9 mouse cellular contexts compared by ENCODE assay signal in genomic region chr14:49733950-49734349, GRCm38 (mm10). TPM values are rescaled to one million over a fixed set of nuclear protein-coding genes. Genes with fewer than 3 reads are reported as not detected.
DNase-seq lines count a peak whose midpoint lies in the region; ATAC-seq lines count a peak whose summit lies in the region.
"Had no signal": no experiment of that assay in that cellular context is flagged by ENCODE, and none has a peak within 500 bp of the region (broad histone marks: within the 10 kb centered on the region; RNA-seq: fewer than 3 reads in every experiment).

No protein-coding gene starts in this region.

- no peaks in the 10 kb centered on the region for H3K27me3 ChIP-seq in forebrain, embryonic 13.5 days
- H3K27me3 ChIP-seq in forebrain, embryonic 10.5 days (ENCODE audit: poor library complexity, severe bottlenecking), result no peaks in the 10 kb centered on the region
- H3K27me3 ChIP-seq in midbrain, embryonic 16.5 days (ENCODE audit: control insufficient read depth, insufficient read depth, low read depth, low read length), result no peaks in the 10 kb centered on the region
- H3K27me3 ChIP-seq: liver, embryonic 12.5 days had no signal

- H3K9ac ChIP-seq in forebrain, embryonic 13.5 days, result no peak overlapping the region
- H3K9ac ChIP-seq in midbrain, embryonic 16.5 days (ENCODE audit: low read depth, low read length), result no peak overlapping the region
- H3K9ac ChIP-seq: liver, embryonic 12.5 days had no signal

- intact Hi-C loops in left cerebral cortex, postnatal 25 days (cut with DNase I), result loop anchor here (1.0 kb wide), 1 partner anchor 496 kb away; no protein-coding TSS in a partner anchor
- intact Hi-C loops in left cerebral cortex, postnatal 36 days (cut with DNase I), result loop anchor here (2.0 kb wide), 1 partner anchor 495 kb away; no protein-coding TSS in a partner anchor

- H3K4me2 ChIP-seq in forebrain, embryonic 13.5 days, result no peak overlapping the region
- H3K4me2 ChIP-seq in midbrain, embryonic 16.5 days (ENCODE audit: low read length), result no peak overlapping the region
- H3K4me2 ChIP-seq: liver, embryonic 12.5 days had no signal

- peak; percentile 58; the same call in 1 of the 2 replicates for ATAC-seq in forebrain, embryonic 13.5 days
- peak; percentile 55 for ATAC-seq in midbrain, embryonic 16.5 days
- ATAC-seq in megakaryocyte-erythroid progenitor cell, adult 5-6 weeks (replicated peaks; ENCODE audit: low FRiP score, low TSS enrichment, poor library complexity, severe bottlenecking), result no peak
- ATAC-seq: liver, embryonic 12.5 days had no signal

- H3K4me1 ChIP-seq in forebrain, embryonic 13.5 days, result peaks cover 7% of the 10 kb centered on the region; the same call in 1 of the 2 replicates
- peaks cover 13% of the 10 kb centered on the region for H3K4me1 ChIP-seq in forebrain, embryonic 10.5 days
- H3K4me1 ChIP-seq in midbrain, embryonic 16.5 days (ENCODE audit: control insufficient read depth, insufficient read depth, low read length), result no peaks in the 10 kb centered on the region; the same call in 1 of the 2 replicates
- H3K4me1 ChIP-seq: liver, embryonic 12.5 days had no signal

- H3K9me3 ChIP-seq in forebrain, embryonic 13.5 days (replicated peaks), result no peaks in the 10 kb centered on the region
- H3K9me3 ChIP-seq in forebrain, embryonic 10.5 days, result no peaks in the 10 kb centered on the region
- no peaks in the 10 kb centered on the region for H3K9me3 ChIP-seq in midbrain, embryonic 16.5 days (replicated peaks; ENCODE audit: control insufficient read depth, low read length, poor library complexity, severe bottlenecking)
- H3K9me3 ChIP-seq: liver, embryonic 12.5 days had no signal

- no peaks in the 10 kb centered on the region for H3K36me3 ChIP-seq in forebrain, embryonic 13.5 days (ENCODE audit: poor library complexity, severe bottlenecking)
- no peaks in the 10 kb centered on the region for H3K36me3 ChIP-seq in forebrain, embryonic 10.5 days (replicated peaks)
- no peaks in the 10 kb centered on the region for H3K36me3 ChIP-seq in midbrain, embryonic 16.5 days (ENCODE audit: control insufficient read depth, insufficient read depth, low read length)
- H3K36me3 ChIP-seq: liver, embryonic 12.5 days had no signal

- no peak overlapping the region for H3K4me3 ChIP-seq in forebrain, embryonic 13.5 days
- H3K4me3 ChIP-seq in forebrain, embryonic 10.5 days, result no peak overlapping the region
- H3K4me3 ChIP-seq in midbrain, embryonic 16.5 days (ENCODE audit: low read depth, low read length), result no peak overlapping the region
- H3K4me3 ChIP-seq: liver, embryonic 12.5 days had no signal

- DNase-seq in forebrain, embryonic 10.5 days (ENCODE audit: extremely low spot score, low spot score), result no peak
- DNase-seq in left cerebral cortex, postnatal 25 days (ENCODE audit: low spot score in 2 of 2), result peak; percentile 20 to 60
- DNase-seq in left cerebral cortex, postnatal 36 days (ENCODE audit: low spot score in 2 of 2), result no peak
- DNase-seq in cerebellum, postnatal 10 days, result peak; percentile 36 to 49
- no peak for DNase-seq in ovary, postnatal 10 days (ENCODE audit: low spot score)

- no peak overlapping the region for H3K27ac ChIP-seq in forebrain, embryonic 13.5 days
- no peak overlapping the region for H3K27ac ChIP-seq in forebrain, embryonic 10.5 days
- H3K27ac ChIP-seq in midbrain, embryonic 16.5 days (ENCODE audit: low read length), result no peak overlapping the region
- H3K27ac ChIP-seq: liver, embryonic 12.5 days had no signal

RNA-seq across cellular contexts. Expression of gene Armh4, which starts 49.2 kb away (rescaled TPM):
- polyA plus RNA-seq in forebrain, embryonic 13.5 days (2015; fragmentation: Nextera tagmentation; extraction: Ambion mirVana), result 12.2 and 14.7 TPM in 2 replicates
- 19.8 and 20.1 TPM in 2 replicates for polyA plus RNA-seq in forebrain, embryonic 10.5 days (2016; fragmentation: Nextera tagmentation; extraction: Ambion mirVana)
- 10 to 100 TPM; 22.9 to 25.6 TPM for total RNA-seq in left cerebral cortex, postnatal 25 days (2021)
- 10 to 100 TPM; 24.2 to 26.4 TPM for total RNA-seq in left cerebral cortex, postnatal 36 days (2021)
- polyA plus RNA-seq in midbrain, embryonic 16.5 days (2015; fragmentation: Nextera tagmentation; extraction: Ambion mirVana), result 23.2 and 24.4 TPM in 2 replicates
- total RNA-seq in megakaryocyte-erythroid progenitor cell, adult 5-6 weeks (2014; fragmentation: Nextera tagmentation), result not detected in 2 replicates
- not detected in 2 replicates for total RNA-seq in megakaryocyte-erythroid progenitor cell, adult 5-6 weeks (2017)

Comparison
In these comparisons a context has a peak if more than half of its experiments do, and no peak if none do; other contexts are left out.
1. DNase-seq: peak in left cerebral cortex, postnatal 25 days (2 of 2) and cerebellum, postnatal 10 days (2 of 2); none in forebrain, embryonic 10.5 days (single experiment), left cerebral cortex, postnatal 36 days (0 of 2) and ovary, postnatal 10 days (single experiment).
2. RNA of gene Armh4, which starts 49.2 kb away (total RNA-seq): 24.2 to 26.4 TPM in left cerebral cortex, postnatal 36 days and 22.9 to 25.6 TPM in left cerebral cortex, postnatal 25 days; not detected in megakaryocyte-erythroid progenitor cell, adult 5-6 weeks; every median in the first group is over 10 times any median in the second.